Mouse (Mus musculus) ES-E14 (cell line): Measurements from ENCODE around the gene Odf3.

ENCODE experiments used
- HCFC1 ChIP-seq: IDR thresholded peaks from 2 replicates; pipeline ENCODE4 v1.6.1; 2012; ENCODE audit warnings: low read length, inconsistent platforms, borderline replicate concordance; ENCODE audit not compliant: insufficient read depth
- ZNF384 ChIP-seq: IDR thresholded peaks from 2 replicates; pipeline ENCODE4 v1.6.1; 2012; ENCODE audit warnings: low read depth, low read length, inconsistent platforms

- TF ChIP-seq HCFC1 (no peak), ZNF384 (no peak)
Observed at GRCm38 (mm10) chr7:140879355-140879754, 31.8 kb downstream of the Odf3 start.
